Mouse (Mus musculus) left cerebral cortex, postnatal 36 days (tissue): ENCODE results near the gene Pkd2. TPM values are rescaled to one million over a fixed set of nuclear protein-coding genes. Genes with fewer than 3 reads are reported as not detected.
A peak's percentile ranks its signal among the peaks of the same experiment; 100 is the strongest.

Experiments used
- DNase-seq, 2 experiments: peaks; one replicate each; pipeline ENCODE4 v3.0.0; 2021 to 2022; ENCODE audit warnings: low spot score in 2 of 2, mixed read lengths in 1 of 2
- intact Hi-C: fragments of 180-260 bp; cut with DNase I; formaldehyde crosslinking; loops from one replicate; pipeline ENCODE4 v1.15.1; 2025
- total RNA-seq, 2 experiments: library from RNA; stranded (reverse); gene quantifications; 2 replicates each; pipeline ENCODE4 v1.2.3; 2021

Pkd2 gene
- total RNA-seq, 2 experiments from 2014 or later = 21.8 to 29.2 TPM

DNA sequence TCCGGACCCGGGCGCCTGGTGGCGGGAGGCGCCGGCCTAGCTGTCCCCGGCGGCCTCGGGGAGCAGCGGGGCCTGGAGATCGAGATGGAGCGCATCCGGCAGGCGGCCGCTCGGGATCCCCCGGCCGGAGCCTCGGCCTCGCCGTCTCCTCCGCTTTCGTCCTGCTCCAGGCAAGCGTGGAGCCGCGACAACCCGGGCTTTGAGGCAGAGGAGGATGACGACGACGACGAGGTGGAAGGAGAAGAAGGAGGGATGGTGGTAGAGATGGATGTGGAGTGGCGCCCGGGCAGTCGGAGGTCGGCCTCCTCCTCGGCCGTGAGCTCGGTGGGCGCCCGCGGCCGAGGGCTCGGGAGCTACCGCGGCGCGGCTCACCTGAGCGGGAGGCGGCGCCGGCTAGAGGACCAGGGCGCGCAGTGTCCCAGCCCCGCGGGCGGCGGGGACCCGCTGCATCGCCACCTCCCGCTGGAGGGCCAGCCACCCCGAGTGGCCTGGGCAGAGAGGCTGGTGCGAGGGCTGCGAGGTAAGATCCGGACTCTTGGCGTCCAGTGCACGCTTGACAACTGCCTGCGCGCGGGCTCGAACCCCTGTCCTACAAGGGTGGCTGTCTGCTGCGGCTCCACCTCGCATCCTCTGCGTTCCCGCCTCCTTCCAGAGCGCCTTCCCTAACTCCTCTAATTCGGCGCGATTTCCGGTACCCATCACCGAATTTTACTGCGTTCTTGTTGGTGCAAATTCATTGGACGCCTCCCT is 631 bp downstream of the Pkd2 start:
- DNase-seq = peak; percentile 66 to 69
- intact Hi-C loops = loop anchor here (5.0 kb wide), 1 partner anchor 348 kb away; the partner anchor contains the start of gene Sparcl1

DNA sequence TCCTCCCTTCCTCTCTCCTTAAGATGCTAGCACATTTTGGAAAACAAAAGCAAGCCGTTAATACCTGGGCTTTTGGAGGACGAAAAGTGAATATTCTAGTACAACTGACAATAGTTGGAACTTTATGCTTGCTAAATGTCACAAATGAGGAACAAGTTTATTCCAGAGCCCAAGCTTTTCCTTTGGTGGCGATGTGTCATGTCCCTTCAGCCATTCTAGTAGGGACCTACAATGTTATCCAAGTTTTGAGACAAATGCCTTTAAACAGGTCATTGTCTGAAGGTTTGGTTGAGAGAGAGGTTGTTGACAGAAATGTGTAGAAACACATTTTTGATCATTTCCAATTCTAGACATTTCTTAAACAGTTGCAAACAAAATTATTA is 1.2 kb downstream of the Pkd2 start:
- intact Hi-C loops = no loop called here
- no peak for DNase-seq

- intact Hi-C loops = no loop called here
- no peak for DNase-seq
Observed at GRCm38 (mm10) chr5:104460856-104461255, 1.6 kb downstream of the Pkd2 start.

GRCm38 (mm10) chr5:104465279-104465678 is 6.0 kb downstream of the Pkd2 start:
- intact Hi-C loops = no loop called here
- DNase-seq = no peak

DNA sequence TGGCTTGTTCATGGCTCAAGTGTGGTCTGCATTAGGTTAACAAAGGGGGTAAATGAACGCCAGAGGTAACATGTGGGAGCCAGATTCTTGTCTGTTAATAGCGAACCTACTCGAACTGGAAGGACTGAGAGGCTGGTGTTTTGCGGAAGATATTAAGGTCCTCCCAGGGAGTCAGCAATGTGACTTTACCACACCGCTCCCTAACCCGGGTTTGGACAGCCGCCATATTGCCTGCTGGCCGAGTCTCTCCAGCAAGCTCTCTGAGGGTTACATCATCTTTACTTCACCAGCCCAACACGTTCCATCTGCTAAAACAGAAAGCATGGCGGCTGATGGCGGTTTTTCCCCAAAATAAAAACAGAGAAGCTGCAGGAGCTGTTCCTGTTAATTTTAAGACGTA is 6.5 kb downstream of the Pkd2 start:
- intact Hi-C loops = no loop called here
- peak in 1 of 2 experiments; percentile 15 for DNase-seq

DNA sequence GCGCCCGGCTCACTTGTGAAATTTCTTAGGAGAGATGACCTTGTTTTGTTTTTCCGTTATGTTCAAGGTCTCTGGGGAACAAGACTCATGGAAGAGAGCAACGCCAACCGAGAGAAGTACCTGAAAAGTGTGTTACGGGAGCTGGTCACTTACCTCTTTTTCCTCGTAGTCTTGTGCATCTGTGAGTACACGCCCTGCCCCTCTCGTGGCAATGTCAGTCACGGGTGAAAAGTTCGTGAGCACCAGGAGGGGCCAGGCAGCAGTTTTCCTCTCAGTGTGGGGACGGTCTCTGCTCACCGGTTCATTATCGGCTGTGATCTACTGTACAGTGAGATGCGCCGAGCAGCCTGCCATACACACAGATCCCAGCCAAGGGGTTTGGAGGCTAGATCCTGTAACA is 7.6 kb downstream of the Pkd2 start:
- DNase-seq = no peak
- intact Hi-C loops = no loop called here

GRCm38 (mm10) chr5:104468586-104468985 is 9.3 kb downstream of the Pkd2 start:
- no peak for DNase-seq
- intact Hi-C loops = no loop called here

DNA sequence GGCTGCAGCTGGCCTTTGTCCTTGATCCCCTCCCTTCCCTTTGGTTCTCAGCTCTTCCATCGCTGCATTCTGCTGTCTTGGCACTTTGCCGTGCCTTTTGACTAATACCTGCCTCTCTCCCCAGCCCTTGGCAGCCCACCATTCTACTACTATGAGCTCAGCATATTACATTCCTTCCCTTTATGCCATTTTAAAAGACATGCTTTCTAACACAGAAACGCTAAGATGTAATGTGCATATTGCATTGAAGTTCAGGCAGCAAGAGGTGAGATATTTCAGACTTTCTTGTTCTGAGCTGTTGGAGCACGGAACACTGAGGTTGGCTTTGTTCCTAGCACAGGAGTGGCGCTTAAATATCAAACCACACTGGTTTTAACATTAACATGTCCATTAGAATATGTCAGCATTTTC is 11.7 kb downstream of the Pkd2 start:
- intact Hi-C loops = no loop called here
- DNase-seq = no peak

- intact Hi-C loops = no loop called here
- no peak for DNase-seq
Observed at GRCm38 (mm10) chr5:104472371-104472770, 13.1 kb downstream of the Pkd2 start.

GRCm38 (mm10) chr5:104480367-104480766 is 21.1 kb downstream of the Pkd2 start:
- intact Hi-C loops = no loop called here
- DNase-seq = no peak

DNA sequence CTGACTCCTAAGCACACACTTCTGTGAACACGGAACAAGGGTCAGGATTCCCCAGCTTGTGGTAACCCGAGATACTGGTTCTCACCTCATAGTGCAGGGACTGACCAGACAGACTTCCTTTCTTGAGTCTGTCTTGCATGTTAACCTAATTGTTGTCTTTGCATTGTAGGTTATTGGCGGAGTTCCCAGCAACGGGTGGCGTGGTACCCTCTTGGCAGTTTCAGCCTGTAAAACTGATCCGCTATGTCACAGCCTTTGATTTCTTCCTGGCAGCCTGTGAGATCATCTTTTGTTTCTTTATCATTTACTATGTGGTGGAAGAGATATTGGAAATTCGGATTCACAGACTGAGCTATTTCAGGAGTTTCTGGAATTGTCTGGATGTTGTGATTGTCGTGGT is 23.6 kb downstream of the Pkd2 start:
- no peak for DNase-seq
- intact Hi-C loops = no loop called here

GRCm38 (mm10) chr5:104491561-104491960 is 32.3 kb downstream of the Pkd2 start:
- no peak for DNase-seq
- intact Hi-C loops = no loop called here

GRCm38 (mm10) chr5:104504883-104505282 is 45.6 kb downstream of the Pkd2 start:
- DNase-seq = no peak
- intact Hi-C loops = no loop called here

GRCm38 (mm10) chr5:104507829-104508194 is 48.6 kb downstream of the Pkd2 start:
- intact Hi-C loops = no loop called here

DNA sequence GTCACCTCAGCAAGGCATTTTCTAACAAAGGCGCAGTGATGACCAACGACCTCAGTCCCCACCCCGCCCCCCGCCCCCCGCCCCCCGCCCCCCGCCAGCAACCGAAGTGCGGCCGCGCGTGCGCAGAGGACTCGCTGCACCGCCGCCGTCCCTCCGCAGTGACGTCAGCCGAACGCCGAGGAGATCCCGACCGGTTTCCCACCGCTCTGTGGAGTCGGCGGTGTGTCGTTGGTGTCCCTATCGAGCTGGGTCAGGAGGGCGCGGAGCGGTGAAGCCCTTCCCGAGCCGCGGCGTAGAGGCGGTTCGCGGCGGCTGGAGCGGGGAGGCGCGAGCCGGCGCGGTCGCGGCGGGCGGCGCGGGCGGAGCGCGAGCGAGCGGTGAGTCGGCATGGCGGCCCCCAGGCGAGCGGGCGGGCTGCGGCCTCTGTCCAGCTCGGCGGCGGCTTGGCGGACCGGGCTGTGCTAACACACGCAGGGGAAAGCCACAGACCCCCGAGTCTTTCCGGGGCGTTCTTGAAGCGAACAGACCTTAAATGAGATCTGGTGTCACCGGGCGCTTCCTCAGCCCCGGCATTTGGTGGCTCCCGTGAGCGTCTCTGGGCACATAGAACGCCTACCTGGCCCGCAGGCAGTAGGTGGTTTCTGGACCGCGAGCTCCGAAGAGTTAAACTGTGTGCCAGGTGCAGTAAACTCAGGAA is 49.1 kb downstream of the Pkd2 start, which contains the start of gene BC005561:
TSS of gene BC005561 (plus strand) at position 158 of the 697 bp plus-strand sequence.
- peak; percentile 89 to 91 for DNase-seq
- intact Hi-C loops = no loop called here

More at GRCm38 (mm10) chr5:104507829-104508194, 48.6 kb downstream of the Pkd2 start:
- DNase-seq = no peak

DNA sequence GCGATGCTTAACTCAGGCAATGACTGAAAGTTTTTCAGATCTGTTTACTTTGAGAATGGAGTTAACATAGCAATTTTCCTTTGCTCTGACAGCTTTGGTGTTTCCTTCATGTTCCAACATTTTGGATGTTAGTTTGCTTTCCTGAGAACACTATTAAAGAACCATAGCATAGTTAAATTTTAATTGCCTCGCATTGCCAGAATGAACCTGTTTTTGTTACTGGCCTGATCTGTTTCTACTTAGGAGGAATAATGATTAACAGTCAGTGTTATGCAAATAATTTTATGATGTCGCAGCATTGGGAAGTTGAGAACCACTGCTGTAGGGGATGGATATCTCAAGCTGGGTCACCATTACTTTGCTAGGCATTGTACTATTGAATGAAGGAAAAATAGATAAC is 52.0 kb downstream of the Pkd2 start:
- intact Hi-C loops = no loop called here
- DNase-seq = no peak

DNA sequence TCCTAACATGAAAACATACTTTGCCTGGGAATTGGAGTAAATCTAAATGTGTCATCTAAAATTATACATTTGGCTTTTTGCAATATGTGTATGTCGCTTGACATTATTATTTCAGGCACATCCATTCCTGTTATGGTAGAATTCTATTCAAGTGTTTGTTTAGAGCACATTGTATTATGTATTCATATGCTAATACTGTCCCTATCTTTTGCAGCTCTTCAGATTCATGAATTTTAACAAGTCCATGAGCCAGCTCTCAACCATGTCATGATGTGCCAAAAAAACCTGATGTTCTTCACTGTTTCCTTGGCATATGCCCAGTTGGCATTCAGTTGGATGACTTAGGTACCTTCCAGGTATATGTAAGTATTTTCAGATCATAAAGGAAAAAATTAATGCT is 79.4 kb downstream of the Pkd2 start:
- intact Hi-C loops = no loop called here
- no peak for DNase-seq

- DNase-seq = no peak
- intact Hi-C loops = no loop called here
Observed at GRCm38 (mm10) chr5:104539331-104539730, 80.1 kb downstream of the Pkd2 start.
